Mouse (Mus musculus): ENCODE measurements around the gene Neurl4. TPM values are rescaled to one million over a fixed set of nuclear protein-coding genes. Genes with fewer than 3 reads are reported as not detected.

Gene Neurl4
- total RNA-seq, 2 experiments from 2014 or later = 42.5 to 47.5 TPM

- no peak for DNase-seq
Measured at GRCm38 (mm10) chr11:69881787-69882670, 18.8 kb upstream of the Neurl4 start.

DNA sequence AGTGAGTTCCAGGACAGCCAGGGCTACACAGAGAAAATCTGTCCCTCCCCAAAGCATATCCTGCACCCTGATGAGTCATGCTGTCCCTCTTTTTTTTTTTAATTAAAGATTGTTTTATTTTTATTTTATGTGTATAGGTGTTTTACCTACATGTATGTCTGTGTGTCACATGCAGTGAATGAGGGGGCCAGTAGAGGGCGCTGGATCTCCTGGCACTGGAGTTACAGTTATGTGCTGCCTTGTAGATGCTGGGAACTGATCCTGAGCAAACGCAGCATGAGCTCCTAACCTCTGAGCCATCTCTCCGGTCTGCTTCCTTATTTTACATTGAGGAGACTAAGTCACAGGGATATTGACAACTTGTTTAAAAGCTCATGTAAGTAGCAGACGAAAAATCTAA is 17.8 kb upstream of the Neurl4 start:
- no peak for DNase-seq

GRCm38 (mm10) chr11:69883527-69884151 is 17.2 kb upstream of the Neurl4 start:
- no peak for DNase-seq

GRCm38 (mm10) chr11:69884240-69884639 is 16.6 kb upstream of the Neurl4 start:
- no peak for DNase-seq

DNA sequence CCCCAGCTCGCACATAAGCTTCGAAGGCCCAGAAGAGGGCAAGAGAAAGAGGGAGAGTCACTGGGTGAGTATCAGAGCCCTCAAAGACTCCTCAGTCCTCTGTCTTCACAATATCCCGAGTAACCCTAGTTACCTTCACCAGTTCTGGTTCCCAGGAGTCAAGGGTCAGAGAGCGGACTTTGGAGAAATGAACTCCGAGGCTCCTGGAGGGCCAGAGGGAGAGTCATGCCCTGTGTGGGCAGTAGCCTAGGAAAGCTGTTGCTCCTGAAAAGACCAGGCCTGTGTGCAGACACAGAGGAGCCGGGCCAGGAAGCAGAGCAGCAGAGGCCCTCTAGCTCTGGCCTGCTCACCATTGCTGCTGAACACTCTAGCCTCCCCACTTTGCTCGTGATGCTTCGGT is 16.2 kb upstream of the Neurl4 start:
- DNase-seq = no peak

DNA sequence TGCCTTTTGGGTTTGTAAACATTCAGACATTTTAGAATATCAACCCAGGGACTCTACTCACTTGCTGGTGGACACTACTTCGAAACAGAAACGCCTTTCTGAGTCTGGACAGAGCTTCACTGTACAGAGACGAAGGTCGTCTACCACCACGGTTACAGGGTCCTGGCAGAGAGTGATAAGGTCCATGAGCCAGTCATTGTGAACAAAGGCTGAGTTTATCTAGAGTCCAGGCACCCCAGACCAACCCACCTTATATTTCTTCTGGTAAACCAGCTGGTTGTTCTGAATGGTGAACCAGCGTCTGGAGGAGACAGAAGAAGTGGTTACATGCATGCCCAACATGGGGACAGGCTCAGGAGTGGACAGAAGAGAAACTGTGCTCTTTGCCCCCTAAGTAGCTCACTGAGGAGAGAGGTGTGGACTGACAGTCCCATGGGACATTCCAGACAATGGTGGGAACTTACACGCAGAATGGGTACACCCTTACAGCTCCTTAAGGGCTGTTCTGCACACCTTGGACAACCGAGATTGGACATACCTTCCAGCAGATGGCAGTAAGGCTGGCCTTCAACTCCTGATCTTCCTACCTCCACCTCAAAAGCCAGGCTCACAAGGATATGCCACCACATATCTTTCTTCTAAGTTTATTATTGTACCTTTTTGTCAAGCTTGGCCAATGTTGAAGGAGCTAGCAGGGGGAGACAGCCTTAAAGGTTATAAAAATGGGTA is 13.8 kb upstream of the Neurl4 start:
- no peak for DNase-seq

DNA sequence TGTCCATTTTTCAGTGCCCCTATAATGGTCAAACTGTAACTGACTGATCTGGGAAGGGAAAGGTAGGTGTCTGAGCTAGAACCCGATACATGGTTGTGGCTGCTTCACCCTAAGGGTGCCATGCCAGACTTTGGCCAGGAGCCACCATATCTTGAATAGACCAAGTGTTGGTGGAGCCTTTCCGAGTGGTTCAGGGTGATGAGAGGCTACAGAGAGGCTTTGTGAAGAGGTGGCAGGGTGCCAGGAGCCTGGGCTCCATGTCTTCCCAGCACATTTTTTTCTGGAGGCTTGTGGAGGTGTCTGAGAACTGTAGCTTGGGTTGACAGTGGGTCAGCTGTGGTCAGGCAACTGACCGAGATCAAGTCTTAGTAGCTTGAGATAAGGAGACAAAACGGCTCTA is 9.4 kb upstream of the Neurl4 start:
- DNase-seq = no peak

DNA sequence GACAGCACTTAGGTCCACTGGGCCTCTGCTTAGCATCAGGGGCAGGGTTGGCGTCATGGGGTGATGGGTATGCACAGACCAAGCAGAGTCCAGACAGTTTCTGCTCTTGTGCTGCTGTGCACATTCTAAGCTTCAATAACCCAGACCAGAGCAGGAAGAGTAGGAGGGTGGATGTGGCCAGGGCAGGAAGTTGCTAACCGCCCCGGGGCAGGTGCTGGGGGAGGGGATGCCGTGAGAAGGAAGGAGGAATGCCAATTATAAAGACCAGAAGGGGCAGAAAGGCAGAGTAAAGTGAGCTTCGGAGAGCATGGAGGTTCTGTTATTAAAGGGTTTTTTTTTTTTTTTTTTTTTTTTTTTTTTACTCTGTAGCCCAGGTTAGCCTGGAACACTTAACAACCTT is 6.2 kb upstream of the Neurl4 start:
- DNase-seq = no peak

DNA sequence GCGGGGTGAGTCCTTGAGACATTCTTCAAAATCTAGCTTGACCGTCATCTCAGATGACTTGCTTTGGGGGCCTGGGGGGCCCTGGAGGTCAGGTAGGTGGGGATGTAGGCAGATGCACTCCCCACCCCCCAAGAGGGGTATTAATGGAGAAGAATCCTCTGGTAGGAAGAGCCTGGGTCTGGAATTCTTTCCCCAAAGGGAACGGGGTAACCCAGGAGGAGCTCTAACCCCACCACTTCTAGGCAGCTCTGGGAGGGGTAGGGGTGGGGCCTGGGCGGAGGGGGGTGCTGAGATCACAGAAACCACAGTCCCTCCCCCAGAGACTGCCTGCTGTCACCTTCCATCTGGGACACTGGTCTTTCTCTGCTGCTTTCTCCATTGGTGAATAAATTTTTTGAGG is 5.6 kb upstream of the Neurl4 start, which contains the start of gene Acap1:
Gene Acap1, minus strand, starts transcription at position 249 of the 400 bp plus-strand sequence.
- no peak for DNase-seq

DNA sequence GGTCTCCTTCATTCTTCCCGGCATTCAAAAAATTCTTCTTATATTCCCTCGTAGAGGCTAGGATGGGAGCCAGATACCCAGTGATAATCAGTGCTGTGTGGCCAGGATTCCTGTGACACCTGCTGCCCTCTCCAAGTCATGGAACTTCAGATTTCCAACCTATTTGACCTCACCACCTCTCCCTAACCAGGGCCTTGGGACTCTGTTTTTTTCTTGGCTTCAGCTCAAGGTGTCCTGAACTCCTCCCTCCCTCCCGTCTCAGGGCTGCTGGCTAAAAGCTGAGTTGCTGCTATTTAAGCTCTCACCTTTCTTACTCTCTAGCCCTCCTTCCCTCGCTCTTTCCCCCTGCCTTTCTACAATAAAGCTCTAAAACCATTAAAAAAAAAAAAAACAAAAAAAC is 1.0 kb upstream of the Neurl4 start:
- DNase-seq = no peak

GRCm38 (mm10) chr11:69901406-69901846 is 554 bp downstream of the Neurl4 start:
- DNase-seq = peak; percentile 95

DNA sequence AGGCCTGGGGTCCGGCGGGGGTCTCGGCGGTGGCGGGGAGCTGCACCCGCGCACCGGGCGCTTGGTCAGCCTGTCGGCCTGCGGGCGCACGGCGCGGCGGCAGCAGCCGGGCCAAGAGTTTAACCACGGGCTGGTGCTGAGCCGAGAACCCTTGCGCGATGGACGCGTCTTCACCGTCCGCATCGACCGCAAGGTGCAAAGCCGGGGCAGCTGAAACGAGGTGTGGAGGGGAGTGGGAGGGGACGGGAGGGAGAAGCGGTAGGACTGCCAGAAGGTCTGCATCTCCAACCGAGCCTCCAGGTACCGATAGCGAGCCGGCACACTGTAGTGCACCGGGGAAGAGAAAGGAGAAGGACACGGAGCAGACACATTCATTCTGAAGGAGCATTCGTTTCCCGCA is 1.1 kb downstream of the Neurl4 start:
- no peak for DNase-seq

GRCm38 (mm10) chr11:69902972-69903371 is 2.1 kb downstream of the Neurl4 start:
- DNase-seq = no peak

DNA sequence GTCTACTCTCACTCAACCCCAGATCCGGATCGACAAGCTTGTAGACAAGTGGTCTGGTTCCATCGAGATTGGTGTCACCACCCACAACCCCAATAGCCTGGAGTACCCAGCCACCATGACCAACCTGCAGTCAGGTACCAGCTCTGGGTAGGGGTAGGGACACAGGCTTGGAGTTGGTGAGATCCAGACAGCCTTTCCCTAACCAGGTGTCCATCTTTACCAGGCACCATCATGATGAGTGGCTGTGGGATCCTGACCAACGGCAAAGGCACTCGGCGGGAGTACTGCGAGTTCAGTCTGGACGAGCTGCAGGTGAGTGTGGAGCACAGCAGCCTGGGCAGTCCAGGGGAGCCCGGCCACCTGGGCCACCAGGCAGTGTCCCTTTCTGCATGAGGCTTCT is 3.4 kb downstream of the Neurl4 start:
- DNase-seq = no peak

GRCm38 (mm10) chr11:69908645-69909044 is 7.8 kb downstream of the Neurl4 start:
- DNase-seq = no peak

GRCm38 (mm10) chr11:69909174-69909573 is 8.3 kb downstream of the Neurl4 start:
- DNase-seq = no peak

DNA sequence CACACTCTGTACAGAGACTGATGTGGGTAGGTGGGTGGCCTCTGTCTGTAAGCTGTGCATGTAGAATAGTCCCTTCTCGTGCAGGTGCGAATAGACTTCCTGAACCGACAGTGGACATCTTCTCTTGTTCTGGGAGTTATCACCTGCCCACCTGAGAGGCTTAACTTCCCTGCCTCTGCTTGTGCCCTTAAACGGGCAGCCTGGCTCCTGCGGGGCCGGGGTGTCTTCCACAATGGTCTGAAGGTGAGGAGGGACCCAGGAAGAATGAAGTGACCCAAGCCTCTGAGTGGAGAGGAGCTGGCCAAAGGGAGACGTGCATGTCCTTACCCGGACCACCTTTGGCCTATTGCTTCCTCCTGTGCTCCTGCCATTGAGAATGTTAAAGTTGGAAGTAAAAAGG is 9.3 kb downstream of the Neurl4 start:
- no peak for DNase-seq

- DNase-seq = no peak
Measured at GRCm38 (mm10) chr11:69910781-69911560, 10.1 kb downstream of the Neurl4 start.

GRCm38 (mm10) chr11:69911701-69912100 is 10.8 kb downstream of the Neurl4 start:
- DNase-seq = no peak

GRCm38 (mm10) chr11:69912716-69913530 is 12.1 kb downstream of the Neurl4 start:
- no peak for DNase-seq
